Mouse (Mus musculus): ENCODE data around the gene Slc43a1. TPM values are rescaled to one million over a fixed set of nuclear protein-coding genes. Genes with fewer than 3 reads are reported as not detected.

The Slc43a1 gene
- polyA plus RNA-seq, 1 experiment from 2014 or later: 12.0 TPM

DNA sequence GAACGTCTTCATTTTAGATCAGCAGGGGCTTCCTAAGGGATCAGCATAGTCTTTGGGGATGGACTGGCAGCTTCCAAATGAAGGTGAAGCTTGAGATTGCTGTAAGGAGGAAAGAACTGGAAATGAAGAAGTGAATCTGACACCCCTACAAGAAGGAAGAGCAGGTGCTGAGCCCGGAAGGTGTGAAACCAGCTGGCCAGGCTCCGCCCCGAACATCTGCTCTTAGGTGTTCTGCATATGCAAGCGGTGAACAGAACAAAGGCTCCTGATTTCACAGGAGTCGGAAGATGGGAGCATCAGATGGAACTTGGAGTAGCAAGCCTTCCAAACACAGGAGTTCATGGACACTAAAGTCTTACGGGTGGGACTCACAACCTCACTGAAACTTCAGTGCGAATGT lies 1.5 kb upstream of the Slc43a1 start:
- Histone ChIP-seq H3K36me3 (no peaks in the 10 kb centered on the region), H3K9ac (no peak overlapping the region), H3K9me3 (replicated peaks) (no peaks in the 10 kb centered on the region), H3K4me1 (peaks cover 31% of the 10 kb centered on the region), H3K4me2 (replicated peaks) (no peak overlapping the region), H3K27ac (no peak overlapping the region), H3K4me3 (no peak overlapping the region), H3K27me3 (peaks cover 44% of the 10 kb centered on the region)
- no peak for ATAC-seq (ENCODE audit: low FRiP score)
- 64% methylated on average over 8 of the region's 8 CpGs for WGBS

DNA sequence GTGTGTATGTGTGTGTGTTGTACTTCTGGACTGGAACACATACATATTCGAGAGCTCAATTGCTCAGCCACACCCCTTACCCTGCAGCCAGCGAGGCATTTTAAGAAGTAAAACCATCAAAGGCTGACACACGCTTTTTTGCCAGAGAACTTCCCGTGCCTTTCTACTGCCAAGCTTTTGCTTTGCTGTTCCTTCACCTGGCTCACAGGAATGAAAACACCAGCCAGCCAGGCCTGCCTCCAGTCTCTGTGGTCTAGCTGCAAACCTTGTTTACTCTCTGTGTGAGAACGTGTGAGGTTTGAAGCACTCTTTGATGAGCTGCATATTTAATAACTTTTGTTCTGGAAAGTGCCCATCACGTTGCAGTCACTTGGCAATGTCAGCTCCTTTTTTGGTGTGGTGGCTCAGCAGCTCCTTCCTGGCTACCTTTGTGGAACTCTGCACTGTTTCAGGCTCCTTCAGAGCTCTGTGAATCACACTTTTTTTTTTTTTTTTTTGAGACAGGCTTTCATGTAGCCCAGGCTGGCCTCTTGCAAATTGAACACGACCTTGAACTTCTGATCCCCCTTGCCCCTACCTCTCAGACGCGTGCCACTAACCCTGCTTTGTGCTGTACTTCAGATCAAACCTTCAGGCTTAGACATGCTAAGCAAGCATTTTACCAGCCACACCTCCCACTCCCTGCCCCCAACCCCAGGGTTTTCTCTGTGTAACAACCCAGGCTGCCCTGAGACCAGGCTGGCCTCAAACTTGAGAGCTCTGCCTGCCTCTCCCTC lies 645 bp upstream of the Slc43a1 start:
- Histone ChIP-seq H3K27ac (no peak overlapping the region), H3K9me3 (replicated peaks) (no peaks in the 10 kb centered on the region), H3K9ac (no peak overlapping the region), H3K27me3 (peaks cover 44% of the 10 kb centered on the region), H3K4me2 (replicated peaks) (no peak overlapping the region), H3K4me3 (no peak overlapping the region), H3K4me1 (peaks cover 31% of the 10 kb centered on the region), H3K36me3 (no peaks in the 10 kb centered on the region)
- no peak for ATAC-seq (ENCODE audit: low FRiP score)
- WGBS: 25% methylated on average over 9 of the region's 9 CpGs

DNA sequence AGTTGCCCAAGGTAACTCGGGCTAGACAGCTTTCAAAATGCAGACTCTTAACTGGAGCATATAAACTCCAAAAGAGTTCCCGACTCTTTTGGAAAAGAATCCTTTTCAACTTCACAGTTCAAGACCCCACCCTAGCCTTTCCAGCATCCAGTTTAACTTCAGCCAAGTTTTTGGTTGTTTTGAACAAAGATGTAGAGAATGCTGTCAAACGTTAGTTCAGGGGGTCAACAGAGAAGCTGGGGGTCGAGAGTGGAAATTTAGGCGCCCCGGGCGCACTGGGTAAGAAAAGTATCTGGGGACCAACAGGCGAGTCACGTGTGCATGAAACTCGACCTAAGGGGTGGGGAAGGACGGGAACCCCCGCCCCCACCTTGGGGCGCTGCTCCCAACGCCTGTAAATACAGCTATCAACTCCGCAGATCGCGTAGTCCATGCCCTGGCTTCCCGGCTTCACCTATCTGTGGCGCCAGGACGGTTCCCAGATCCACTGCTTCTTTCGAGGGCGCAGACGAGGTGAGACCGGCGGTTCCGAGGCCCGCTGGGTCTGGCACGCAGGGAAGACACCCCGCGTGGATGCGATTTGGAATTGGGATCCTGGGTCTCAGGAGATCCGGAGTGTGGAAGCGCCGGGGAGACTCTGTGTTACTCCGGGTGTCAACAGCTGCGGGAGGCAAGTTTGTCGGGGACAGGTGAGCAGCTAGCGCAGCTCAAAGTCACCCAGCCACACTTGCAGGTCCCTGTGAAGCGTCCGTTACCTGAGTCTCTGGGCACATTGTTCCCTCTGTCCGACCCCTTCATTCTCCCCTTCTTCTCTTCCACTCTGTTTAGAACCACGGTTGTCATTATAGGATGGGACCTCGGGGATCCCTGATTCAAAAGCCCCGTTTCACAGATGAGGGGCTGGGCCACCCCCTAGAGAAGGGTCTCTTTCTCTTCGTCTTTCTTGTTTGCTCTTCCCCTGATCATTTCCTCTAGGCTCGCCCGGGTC lies 637 bp downstream of the Slc43a1 start:
- Histone ChIP-seq H3K9me3 (replicated peaks) (no peaks in the 10 kb centered on the region), H3K27ac (peak overlapping the region; percentile 66), H3K4me2 (replicated peaks) (peak overlapping the region; percentile 99), H3K27me3 (peaks cover 44% of the 10 kb centered on the region), H3K4me3 (peak overlapping the region; percentile 58), H3K4me1 (peaks cover 31% of the 10 kb centered on the region), H3K9ac (peak overlapping the region; percentile 68), H3K36me3 (no peaks in the 10 kb centered on the region)
- ATAC-seq (ENCODE audit: low FRiP score): peak; percentile 44
- 1% methylated on average over 47 of the region's 47 CpGs for WGBS

DNA sequence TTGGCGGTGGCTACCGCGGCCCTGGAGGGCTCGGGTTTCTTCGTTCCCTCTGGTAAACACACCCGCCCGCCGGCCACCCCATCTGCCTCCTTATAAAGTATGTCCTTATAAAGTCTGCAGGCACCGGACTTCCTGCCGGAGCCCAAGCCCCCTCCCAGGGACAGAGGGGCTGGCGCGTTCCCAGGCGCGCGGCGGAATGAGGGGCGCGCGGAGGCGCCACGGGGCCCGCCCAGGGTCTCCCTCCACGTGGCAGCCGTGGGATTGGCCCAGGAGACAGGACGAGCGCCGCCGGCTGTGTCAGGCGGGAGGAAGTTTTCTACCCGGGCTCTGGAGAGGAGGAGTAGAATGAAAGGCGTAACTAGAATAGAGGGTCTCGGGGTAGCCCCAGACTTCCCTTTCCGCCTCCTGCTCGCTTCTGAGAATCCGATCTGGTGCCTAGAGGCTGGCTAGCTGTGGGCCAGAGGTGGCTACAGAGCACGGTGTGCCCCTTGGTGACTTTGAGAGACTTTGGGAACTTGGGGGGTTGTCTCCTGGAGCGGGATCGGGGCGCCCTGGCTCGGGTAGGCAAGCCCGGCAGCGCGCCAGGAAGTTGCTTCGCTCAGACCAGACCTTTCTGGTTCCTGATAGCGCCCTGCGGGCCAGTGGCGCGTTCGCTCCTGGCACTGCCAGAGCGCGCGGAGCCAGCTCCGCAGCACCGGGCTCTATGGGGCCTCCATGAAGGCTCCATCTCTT lies 1.5 kb downstream of the Slc43a1 start:
- peak; percentile 92 for ATAC-seq (ENCODE audit: low FRiP score)
- WGBS: under 1% methylated on average over 54 of the region's 54 CpGs
- no peaks in the 10 kb centered on the region for H3K9me3 ChIP-seq (replicated peaks)
- peak overlapping the region; percentile 68 for H3K9ac ChIP-seq
- peak overlapping the region; percentile 66 for H3K27ac ChIP-seq
- peaks cover 31% of the 10 kb centered on the region for H3K4me1 ChIP-seq
- H3K4me2 ChIP-seq (replicated peaks): peak overlapping the region; percentile 99
- peaks cover 44% of the 10 kb centered on the region for H3K27me3 ChIP-seq
- peak overlapping the region; percentile 58 for H3K4me3 ChIP-seq
- no peaks in the 10 kb centered on the region for H3K36me3 ChIP-seq

DNA sequence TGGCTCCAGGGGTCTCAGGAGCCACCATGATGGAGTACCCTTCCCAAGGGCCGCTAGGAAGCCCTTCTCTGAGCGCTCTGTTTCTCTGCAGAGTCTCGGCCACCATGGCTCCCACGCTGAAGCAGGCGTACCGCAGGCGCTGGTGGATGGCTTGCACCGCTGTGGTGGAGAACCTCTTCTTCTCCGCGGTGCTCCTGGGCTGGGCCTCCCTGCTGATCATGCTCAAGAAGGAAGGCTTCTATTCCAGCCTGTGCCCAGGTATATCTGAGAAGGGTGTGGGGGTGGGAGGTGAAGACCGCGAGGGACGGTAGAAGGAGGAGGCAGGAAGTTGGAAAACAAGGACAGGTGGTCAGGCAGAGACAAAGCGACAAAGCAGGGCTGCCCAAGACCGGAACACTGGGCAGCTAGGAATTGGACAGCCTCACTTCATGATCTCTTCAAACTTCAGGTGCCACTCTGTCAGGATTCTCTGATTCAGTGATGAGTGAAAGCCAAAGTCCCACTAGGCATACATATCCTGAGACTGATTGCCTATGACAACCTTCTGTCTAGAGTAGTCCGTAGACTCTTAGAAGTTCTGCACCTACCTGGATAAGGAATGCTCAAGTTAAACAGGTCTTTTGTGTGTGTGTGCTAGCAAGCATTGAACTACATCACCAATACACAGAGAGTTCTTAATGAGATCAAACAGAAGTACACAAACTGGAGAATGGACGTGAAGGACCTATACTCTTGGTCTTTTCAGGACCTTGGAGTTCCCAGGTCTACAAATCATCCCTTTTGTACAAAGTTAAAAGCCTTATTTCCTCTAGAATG lies 2.3 kb downstream of the Slc43a1 start:
- Histone ChIP-seq H3K4me1 (peaks cover 31% of the 10 kb centered on the region), H3K27me3 (peaks cover 44% of the 10 kb centered on the region), H3K4me2 (replicated peaks) (peak overlapping the region; percentile 99), H3K9me3 (replicated peaks) (no peaks in the 10 kb centered on the region), H3K36me3 (no peaks in the 10 kb centered on the region), H3K27ac (peak overlapping the region; percentile 66), H3K4me3 (peak overlapping the region; percentile 58), H3K9ac (peak overlapping the region; percentile 68)
- WGBS: 8% methylated on average over 17 of the region's 17 CpGs
- ATAC-seq (ENCODE audit: low FRiP score): peak; percentile 39

DNA sequence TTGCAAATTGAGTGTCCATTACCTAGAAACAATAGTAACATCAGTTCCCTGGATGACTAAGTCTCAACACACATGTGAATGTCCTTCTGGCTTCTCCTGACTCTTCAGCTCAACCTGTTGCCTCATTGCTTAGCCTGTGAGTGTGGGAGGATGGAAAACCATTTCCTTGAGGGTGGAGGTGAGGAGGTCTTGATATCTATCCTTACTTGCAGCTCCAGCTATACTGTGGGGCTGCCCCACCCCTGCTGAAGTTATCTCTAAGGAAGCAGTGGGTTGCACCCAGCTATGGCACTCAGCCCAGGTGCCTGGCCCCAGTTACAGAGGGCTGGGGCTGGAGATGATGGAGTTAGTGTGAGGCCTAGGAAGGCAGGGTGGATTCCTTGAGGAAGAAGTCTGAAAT lies 3.3 kb downstream of the Slc43a1 start:
- no peak overlapping the region for H3K27ac ChIP-seq
- ATAC-seq (ENCODE audit: low FRiP score): no peak
- no peaks in the 10 kb centered on the region for H3K9me3 ChIP-seq (replicated peaks)
- peaks cover 31% of the 10 kb centered on the region for H3K4me1 ChIP-seq
- peak overlapping the region; percentile 99 for H3K4me2 ChIP-seq (replicated peaks)
- peaks cover 42% of the 10 kb centered on the region for H3K27me3 ChIP-seq
- H3K36me3 ChIP-seq: no peaks in the 10 kb centered on the region
- no peak overlapping the region for H3K4me3 ChIP-seq
- no peak overlapping the region for H3K9ac ChIP-seq

DNA sequence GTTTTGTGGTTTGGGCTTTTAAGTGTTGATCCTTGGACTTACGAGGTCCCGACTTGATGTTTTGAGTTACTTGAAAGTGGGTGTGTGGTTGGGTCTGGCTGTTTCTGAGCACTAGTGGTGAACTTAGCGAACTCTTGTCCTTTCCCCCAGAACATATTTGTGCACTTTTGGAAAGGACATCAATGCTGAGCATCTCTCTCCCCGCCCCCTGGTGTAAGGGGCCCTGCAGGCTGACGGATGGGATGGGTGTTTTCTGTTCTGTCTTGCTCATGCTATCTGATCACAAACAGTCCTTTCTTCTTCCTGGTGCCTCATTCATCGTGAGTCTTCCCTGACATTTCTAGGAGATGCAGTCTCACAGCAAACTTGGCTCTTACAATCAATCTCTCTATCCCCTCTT lies 5.0 kb downstream of the Slc43a1 start:
- no peaks in the 10 kb centered on the region for H3K36me3 ChIP-seq
- no peak overlapping the region for H3K9ac ChIP-seq
- no peak overlapping the region for H3K27ac ChIP-seq
- peaks cover 25% of the 10 kb centered on the region for H3K27me3 ChIP-seq
- no peak overlapping the region for H3K4me3 ChIP-seq
- H3K4me1 ChIP-seq: peaks cover 31% of the 10 kb centered on the region
- no peaks in the 10 kb centered on the region for H3K9me3 ChIP-seq (replicated peaks)
- no peak for ATAC-seq (ENCODE audit: low FRiP score)
- WGBS: 83% methylated on average over 6 of the region's 6 CpGs
- H3K4me2 ChIP-seq (replicated peaks): no peak overlapping the region

DNA sequence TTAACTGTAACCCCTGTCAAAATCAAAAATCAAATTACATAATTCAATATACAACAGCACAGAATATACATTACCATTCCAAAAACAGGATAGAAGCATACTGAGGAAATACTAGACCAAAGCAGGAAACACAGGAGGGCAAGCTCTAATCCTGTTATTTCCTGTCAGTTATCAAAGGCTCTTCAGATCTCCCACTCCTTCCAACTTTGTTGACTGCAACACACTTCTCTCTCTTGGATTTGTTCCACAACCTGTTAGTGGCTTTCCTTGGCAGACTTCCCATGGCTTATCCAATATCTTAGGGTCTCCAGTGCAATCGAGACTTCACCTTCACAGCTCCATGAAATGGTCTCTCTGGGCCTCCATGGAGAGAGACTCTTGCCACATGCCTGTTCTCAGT lies 6.6 kb downstream of the Slc43a1 start:
- no peak overlapping the region for H3K4me3 ChIP-seq
- peaks cover 17% of the 10 kb centered on the region for H3K4me1 ChIP-seq
- ATAC-seq (ENCODE audit: low FRiP score): no peak
- no peak overlapping the region for H3K9ac ChIP-seq
- H3K9me3 ChIP-seq (replicated peaks): no peaks in the 10 kb centered on the region
- no peaks in the 10 kb centered on the region for H3K36me3 ChIP-seq
- H3K27me3 ChIP-seq: peaks cover 10% of the 10 kb centered on the region; the same call in 1 of the 2 replicates
- WGBS: 97% methylated on average over 1 of the region's 1 CpGs
- no peak overlapping the region for H3K27ac ChIP-seq
- no peak overlapping the region for H3K4me2 ChIP-seq (replicated peaks)

DNA sequence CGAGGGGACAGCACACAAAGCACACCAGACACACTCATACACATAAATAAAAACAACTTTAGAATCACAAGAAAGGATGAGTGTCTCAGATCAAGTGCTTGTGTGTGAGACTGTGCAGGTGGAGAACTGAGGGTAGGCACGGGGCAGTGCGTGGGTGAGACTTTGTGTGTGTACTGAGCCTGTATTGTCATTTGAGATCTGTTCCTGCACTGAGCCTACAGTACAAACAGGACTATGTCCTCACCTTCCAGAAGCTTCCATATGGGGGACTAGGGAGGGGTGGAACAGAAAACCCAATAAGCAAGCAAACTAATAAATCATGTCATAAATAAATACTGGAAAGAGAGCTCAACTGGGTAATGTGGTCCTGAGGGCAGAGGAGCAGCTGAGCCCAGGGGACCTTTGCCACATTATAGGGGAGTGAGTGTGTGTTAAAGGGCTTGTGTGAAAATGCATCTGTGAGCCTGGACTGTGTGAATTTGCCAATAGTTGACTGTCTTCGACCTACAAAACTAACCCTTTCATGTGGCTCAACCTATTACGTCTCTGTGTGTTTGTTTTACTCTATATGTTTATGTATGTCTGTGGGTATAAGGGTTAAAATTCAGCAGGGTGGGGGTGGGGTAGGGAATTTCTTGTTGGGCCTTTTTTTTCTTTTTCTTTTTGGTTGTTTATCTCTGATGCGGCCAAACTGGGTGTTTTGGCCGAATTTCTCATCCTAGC lies 11.9 kb downstream of the Slc43a1 start:
- H3K4me2 ChIP-seq (replicated peaks): peak overlapping the region; percentile 30; the same call in 1 of the 2 replicates
- 60% methylated on average over 7 of the region's 7 CpGs for WGBS
- H3K27me3 ChIP-seq: no peaks in the 10 kb centered on the region
- no peak for ATAC-seq (ENCODE audit: low FRiP score)
- H3K9me3 ChIP-seq (replicated peaks): no peaks in the 10 kb centered on the region
- no peak overlapping the region for H3K9ac ChIP-seq
- no peak overlapping the region for H3K27ac ChIP-seq
- no peak overlapping the region for H3K4me3 ChIP-seq
- H3K4me1 ChIP-seq: peaks cover 9% of the 10 kb centered on the region
- no peaks in the 10 kb centered on the region for H3K36me3 ChIP-seq

DNA sequence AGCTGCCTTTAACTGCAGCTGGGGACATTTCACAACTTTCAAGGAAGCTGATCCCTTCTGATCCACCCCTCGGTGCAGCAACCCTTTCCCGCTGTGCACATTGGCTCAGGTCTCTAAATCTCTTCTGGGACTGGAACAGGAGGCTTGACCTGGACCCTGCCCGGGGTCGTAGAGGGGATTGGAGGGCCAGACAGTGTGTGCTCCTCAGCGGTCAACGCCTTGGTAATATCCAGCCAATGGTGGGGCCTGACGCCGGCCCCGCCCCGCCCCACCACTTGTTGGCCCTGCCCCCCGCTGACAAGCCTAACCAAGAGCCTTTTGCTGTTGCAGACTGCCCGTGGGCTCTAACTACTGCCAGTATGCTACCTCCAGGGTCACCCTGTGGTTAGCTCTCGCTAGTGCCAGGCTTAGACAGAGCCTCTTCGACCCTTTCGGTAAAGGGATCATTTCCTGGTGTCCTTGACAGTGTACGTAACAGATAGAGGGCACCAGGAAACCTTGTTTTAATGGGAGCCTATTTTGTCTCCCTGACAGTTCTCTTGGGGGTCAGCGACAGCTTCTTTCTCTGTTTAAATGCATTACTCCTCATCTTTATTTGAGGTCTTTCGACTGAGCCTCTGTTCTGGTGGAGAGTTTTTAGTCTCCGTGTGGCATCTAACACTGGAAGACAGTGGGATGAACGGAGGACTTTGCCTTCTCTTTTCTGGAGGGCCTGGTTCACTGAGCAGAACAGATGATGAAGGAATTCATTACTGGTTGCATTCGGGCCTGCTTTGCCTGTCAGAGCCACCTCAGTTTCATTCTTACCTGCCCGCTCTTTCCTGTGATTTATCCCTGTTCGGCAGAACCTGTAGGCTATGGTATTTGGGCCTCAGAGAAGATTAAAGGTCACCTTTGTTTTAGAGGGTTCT lies 12.7 kb downstream of the Slc43a1 start:
- Histone ChIP-seq H3K4me1 (peaks cover 9% of the 10 kb centered on the region), H3K9ac (no peak overlapping the region), H3K36me3 (no peaks in the 10 kb centered on the region), H3K4me3 (no peak overlapping the region), H3K27ac (no peak overlapping the region), H3K9me3 (replicated peaks) (no peaks in the 10 kb centered on the region), H3K4me2 (replicated peaks) (peak overlapping the region; percentile 30), H3K27me3 (no peaks in the 10 kb centered on the region)
- no peak for ATAC-seq (ENCODE audit: low FRiP score)
- whole genome bisulfite sequencing: 34% methylated on average over 23 of the region's 23 CpGs

All from hindbrain, embryonic 12.5 days (tissue).